Mouse (Mus musculus) ES-Bruce4 (cell line): Measurements from ENCODE around the gene Prkar1b. TPM values are rescaled to one million over a fixed set of nuclear protein-coding genes. Genes with fewer than 3 reads are reported as not detected.

ENCODE experiments used
- H3K27ac ChIP-seq: 2 replicates; pipeline ENCODE4 v1.5.1; 2012; ENCODE audit warnings: low read length, inconsistent platforms; ENCODE audit not compliant: insufficient read depth
- H3K27me3 ChIP-seq: 2 replicates; pipeline ENCODE4 v1.6.1; 2012; ENCODE audit warnings: mild to moderate bottlenecking, low read length, inconsistent platforms; ENCODE audit not compliant: control insufficient read depth, poor library complexity, insufficient read depth, severe bottlenecking
- H3K36me3 ChIP-seq: 2 replicates; pipeline ENCODE4 v1.6.1; 2012; ENCODE audit warnings: inconsistent platforms, mild to moderate bottlenecking, low read length, moderate library complexity; ENCODE audit not compliant: control insufficient read depth, poor library complexity, insufficient read depth, severe bottlenecking
- H3K4me1 ChIP-seq: one replicate; pipeline ENCODE4 v1.8.1; 2011; ENCODE audit warnings: low read length; ENCODE audit not compliant: control insufficient read depth, insufficient read depth
- H3K4me3 ChIP-seq: 2 replicates; pipeline ENCODE4 v1.5.1; 2011; ENCODE audit warnings: low read depth, mild to moderate bottlenecking, low read length
- H3K9ac ChIP-seq: 2 replicates; pipeline ENCODE4 v1.6.1; 2012; ENCODE audit warnings: low read depth, mild to moderate bottlenecking, inconsistent platforms; ENCODE audit not compliant: poor library complexity, severe bottlenecking
- H3K9me3 ChIP-seq: replicated peaks from 2 replicates; pipeline ENCODE4 v1.6.1; 2012; ENCODE audit warnings: mild to moderate bottlenecking, low read length, inconsistent platforms; ENCODE audit not compliant: control insufficient read depth, poor library complexity, insufficient read depth, severe bottlenecking
- CTCF ChIP-seq: IDR thresholded peaks from one replicate; pipeline ENCODE4 v1.8.1; 2011; ENCODE audit warnings: low read depth, low read length
- EP300 ChIP-seq: IDR thresholded peaks from 2 replicates; pipeline ENCODE4 v1.6.1; 2011; ENCODE audit warnings: low read depth, low read length; ENCODE audit not compliant: insufficient read depth
- POLR2A ChIP-seq: IDR thresholded peaks from one replicate; pipeline ENCODE4 v1.8.1; 2011; ENCODE audit warnings: low read length; ENCODE audit not compliant: insufficient read depth
- polyA plus RNA-seq: library from polyadenylated mRNA; stranded (reverse); fragments of >200 nt; gene quantifications from 2 replicates; pipeline ENCODE4 v1.2.4, GENCODE M21; 2011; ENCODE audit warnings: low read depth; ENCODE audit not compliant: missing spikeins, insufficient read depth, insufficient read length

Prkar1b gene
- polyA plus RNA-seq, 1 experiment = 8.2 TPM

DNA sequence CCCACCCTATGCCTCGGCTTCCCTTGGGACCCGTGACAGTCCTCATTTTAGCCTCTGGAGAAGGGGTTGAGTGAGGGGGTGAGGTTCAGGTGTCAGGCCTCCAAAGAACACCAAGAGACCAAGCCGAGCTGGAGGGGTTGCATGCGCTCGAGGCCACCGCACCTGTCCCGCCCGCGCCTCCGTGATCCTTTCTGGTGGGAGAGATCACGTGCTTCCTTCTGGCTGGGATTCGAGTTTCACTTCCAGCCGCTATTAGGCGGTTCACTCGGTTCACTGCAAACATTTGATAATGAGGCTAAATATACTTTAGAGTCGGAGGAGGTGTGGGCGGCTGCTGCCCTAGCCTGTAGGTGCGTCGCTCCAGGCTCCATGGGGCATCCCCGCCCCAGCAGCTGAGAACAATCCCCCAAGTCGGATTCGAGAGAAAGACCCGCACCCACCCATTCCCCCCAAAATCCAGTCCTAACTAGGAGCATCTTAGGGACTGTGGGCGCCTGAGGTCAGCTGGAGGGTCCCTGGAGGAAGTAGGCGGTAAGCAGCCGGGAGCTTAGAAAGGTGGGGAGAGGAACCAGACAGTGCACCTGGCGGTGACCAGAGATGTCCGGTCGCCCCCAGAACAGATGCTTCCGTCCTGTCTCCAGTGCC, 151.7 kb downstream of the Prkar1b start:
- peaks cover 3% of the 10 kb centered on the region for H3K4me1 ChIP-seq
- H3K36me3 ChIP-seq = no peaks in the 10 kb centered on the region
- TF ChIP-seq CTCF (no peak), EP300 (no peak), POLR2A (no peak)
- no peaks in the 10 kb centered on the region for H3K27me3 ChIP-seq
- peak overlapping the region; percentile 34 for H3K4me3 ChIP-seq
- no peaks in the 10 kb centered on the region for H3K9me3 ChIP-seq
- no peak overlapping the region for H3K27ac ChIP-seq
- H3K9ac ChIP-seq = peak overlapping the region; percentile 33

DNA sequence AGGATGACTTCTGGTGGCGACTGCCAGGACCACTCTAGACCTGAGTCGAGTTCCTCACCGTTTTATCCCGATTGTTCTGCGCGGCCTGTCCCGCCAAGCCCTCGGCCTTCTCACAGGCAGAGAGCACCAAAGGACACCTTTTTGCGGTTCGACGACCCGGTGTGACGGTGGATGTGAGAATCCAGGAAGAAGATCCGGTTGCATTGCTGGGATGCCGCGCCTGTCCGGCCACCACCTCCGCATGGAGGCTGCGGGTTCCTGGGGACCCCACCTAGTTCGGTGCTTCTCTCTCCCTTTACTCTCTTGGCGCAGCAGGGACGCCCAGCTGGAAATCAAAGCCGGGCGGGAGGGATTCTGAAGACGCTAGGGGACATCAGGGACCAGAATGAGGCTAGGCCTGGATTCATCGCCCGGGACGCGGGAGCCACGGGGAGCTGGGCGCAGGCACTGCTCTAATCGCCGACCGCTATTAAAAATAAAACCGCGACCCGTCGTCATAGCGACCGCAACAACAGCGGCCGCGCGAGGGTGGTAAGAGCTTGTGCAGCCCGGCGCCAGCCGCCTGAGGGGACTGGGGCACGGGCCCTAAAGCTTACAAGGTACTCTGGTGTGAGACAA, 152.5 kb downstream of the Prkar1b start, which contains the start of gene Pdgfa:
Pdgfa (minus strand) TSS at position 200 of the 618 bp plus-strand sequence.
- Histone ChIP-seq H3K4me3 (peak within 1 kb of the TSS; percentile 58), H3K36me3 (no peaks in the 10 kb centered on the region), H3K9me3 (no peaks in the 10 kb centered on the region), H3K9ac (peak within 1 kb of the TSS; percentile 89), H3K4me1 (peaks cover 3% of the 10 kb centered on the region), H3K27me3 (no peaks in the 10 kb centered on the region), H3K27ac (no peak within 1 kb of the TSS)
- no peak for TF ChIP-seq EP300
- no peak for TF ChIP-seq CTCF
- no peak for TF ChIP-seq POLR2A

DNA sequence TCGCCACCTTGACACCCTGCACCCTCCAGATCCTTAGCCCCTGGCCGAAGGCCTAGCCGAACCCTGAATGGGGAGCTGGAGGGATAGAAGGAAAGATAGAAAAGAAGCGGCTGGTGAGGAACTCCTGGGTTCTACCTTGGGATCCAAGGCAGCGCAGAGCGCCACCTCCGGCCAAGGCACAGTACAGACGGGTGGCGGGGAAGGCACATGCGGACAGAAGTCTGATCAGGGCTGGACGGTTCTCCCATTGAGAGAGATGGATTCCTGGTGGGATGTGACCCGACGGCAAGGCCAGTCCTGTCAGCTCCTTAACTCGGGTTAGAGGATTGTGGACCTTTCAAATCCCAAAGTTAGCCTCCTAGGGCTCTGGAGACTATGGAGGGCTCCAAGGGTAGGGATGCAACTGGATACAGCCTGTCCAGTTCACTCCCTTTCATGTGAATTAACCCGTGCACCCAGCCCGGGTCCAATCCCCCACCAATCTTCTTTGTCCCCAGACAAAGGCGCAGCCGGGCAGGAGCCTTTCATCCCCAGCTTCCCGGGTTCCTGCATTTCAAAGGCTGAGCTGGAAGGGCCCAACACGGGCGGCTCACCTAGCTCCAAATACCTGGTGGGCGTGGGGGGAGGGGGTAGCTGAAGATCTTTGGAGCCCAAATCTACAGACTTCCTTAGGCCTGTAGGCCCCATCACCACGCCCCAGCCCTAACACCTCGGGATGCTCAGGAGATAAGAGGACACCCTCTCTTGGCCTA, 153.3 kb downstream of the Prkar1b start:
- Histone ChIP-seq H3K27ac (no peak overlapping the region), H3K27me3 (no peaks in the 10 kb centered on the region), H3K4me3 (peak overlapping the region; percentile 58), H3K4me1 (peaks cover 3% of the 10 kb centered on the region), H3K9ac (peak overlapping the region; percentile 89), H3K9me3 (no peaks in the 10 kb centered on the region), H3K36me3 (no peaks in the 10 kb centered on the region)
- TF ChIP-seq EP300 = peak; percentile 62; the same call in 1 of the 2 replicates
- TF ChIP-seq POLR2A = no peak
- TF ChIP-seq CTCF = peak; percentile 58

DNA sequence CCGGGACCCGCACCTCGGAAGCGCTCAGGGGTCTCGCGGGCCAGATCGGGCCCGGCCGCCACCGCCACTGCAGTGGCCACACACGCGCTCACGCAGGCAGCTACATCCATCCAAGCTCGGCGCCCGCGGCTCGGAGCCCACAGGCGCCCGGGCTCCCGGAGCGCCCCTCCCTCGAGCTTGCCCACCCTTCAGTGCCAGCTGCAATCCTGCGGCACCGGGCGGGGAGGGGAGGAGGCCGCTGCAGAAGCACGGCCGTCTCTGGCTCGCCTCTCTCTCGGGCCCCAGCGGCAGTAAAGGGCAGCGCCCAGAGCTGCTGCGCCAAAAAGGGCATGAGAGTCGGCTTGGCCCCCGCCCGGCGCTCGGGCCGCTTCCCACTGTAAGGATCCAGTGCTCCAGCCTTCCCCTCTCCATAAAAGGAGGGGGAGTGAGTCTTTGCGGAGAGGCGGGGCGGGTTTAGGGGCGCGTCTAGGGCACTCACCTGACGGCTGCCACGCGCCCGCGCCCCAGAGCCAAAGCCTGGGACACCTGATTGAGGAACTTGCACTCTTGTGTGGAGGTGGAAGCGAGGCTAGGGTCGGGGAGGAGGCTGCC, 154.0 kb downstream of the Prkar1b start:
- H3K27ac ChIP-seq = no peak overlapping the region
- peak overlapping the region; percentile 58 for H3K4me3 ChIP-seq
- 0 out of 2 replicates have a peak, but pooled peaks have one; percentile 18 for TF ChIP-seq EP300
- no peak for TF ChIP-seq POLR2A
- H3K27me3 ChIP-seq = no peaks in the 10 kb centered on the region
- peak overlapping the region; percentile 89 for H3K9ac ChIP-seq
- H3K9me3 ChIP-seq = no peaks in the 10 kb centered on the region
- peaks cover 9% of the 10 kb centered on the region for H3K4me1 ChIP-seq
- H3K36me3 ChIP-seq = no peaks in the 10 kb centered on the region

DNA sequence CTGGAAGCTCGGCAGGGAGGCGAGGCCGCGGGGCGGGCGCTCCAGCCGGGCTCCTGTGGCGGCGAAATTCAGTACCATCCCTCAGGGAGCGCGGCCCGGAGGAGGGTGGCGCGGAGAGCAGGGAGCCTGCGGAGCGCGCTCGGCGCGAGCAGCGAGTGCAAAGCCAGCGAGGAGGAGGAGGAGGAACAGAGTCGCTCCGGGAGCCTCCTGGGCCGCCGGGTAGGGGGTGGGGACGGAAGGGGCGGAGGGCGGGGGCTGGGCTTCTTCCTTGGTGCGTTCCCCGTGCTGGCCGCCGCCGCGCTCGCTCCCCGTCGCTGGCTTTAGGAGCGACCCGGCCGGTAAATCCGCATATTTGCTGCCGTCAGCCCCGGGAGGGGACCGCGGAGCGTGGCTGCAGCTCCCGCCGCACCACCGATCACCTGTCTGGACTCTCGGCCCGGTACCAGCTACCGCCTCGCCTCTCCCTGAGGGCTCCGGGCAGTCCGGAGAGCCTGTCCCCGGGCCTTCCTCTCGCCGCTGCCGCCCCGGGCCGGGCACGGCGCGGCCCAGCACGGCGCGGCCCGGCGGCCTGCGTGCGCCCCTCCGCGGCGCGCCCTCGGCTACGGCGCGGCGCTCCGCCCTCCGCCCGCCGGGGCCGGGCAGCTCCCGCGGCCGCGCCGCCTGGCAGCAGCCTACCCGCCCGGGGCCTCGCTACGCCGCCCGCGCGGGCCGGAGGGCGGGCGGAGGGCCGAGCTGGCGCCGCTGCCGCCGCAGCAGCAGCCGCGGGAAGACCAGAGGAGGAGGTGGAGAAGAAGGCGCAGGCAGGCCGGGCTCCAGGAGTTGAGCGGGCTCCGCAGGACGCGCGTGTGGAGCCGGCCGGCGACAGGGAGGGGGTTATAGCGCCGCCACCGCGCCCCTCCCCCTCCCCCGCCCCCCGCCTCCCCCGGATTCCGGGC, 154.7 kb downstream of the Prkar1b start:
- Histone ChIP-seq H3K9ac (peak overlapping the region; percentile 89), H3K36me3 (no peaks in the 10 kb centered on the region), H3K4me3 (peak overlapping the region; percentile 67), H3K9me3 (no peaks in the 10 kb centered on the region), H3K27me3 (no peaks in the 10 kb centered on the region), H3K4me1 (peaks cover 9% of the 10 kb centered on the region), H3K27ac (no peak overlapping the region; the same call in 1 of the 2 replicates)
- TF ChIP-seq EP300 (0 out of 2 replicates have a peak, but pooled peaks have one; percentile 38), POLR2A (no peak)
